Mouse (Mus musculus) testis, postnatal 10 days (tissue): ENCODE measurements around the gene Lrig1.
"Not testable (repeated sequence)": the region's sequence is repeated elsewhere in the genome, so short reads cannot be mapped to it uniquely, and the experiment has no call there.

Source experiments
- DNase-seq: peaks from one replicate; pipeline ENCODE4 v3.0.0; 2021; ENCODE audit warnings: low spot score

Gene Lrig1

DNA sequence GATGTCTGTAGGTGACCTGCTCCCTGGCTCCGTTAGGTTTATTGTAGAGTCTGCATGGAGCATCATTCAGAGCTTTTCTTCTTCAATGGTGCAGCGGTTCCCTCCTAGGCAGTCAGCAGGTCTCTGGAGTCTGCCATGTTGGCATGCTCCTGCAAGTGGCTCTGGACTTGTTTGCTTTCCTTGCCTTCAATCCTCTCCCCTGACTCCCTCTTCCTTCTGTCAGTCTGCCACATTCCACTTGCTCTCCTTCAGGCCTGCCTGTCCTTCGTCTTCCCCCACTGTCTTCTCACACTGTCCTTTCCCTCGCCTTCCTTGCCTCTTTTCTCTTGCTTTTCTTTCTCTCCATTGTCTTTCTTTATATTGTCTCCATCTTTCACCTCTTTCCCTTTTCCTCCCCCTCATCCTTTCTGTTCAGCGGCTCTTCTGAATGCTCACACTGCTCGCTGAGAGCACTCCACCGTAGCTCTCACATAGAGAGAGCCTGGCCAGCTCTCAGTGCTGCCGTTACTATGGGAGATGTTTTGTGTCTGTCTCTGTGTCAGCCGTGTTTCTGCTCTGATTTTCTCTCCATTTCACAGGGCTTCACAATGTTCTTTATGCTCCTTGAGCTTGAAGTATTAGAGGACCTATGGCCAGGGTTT is 124.3 kb downstream of the Lrig1 start:
- no peak for DNase-seq

DNA sequence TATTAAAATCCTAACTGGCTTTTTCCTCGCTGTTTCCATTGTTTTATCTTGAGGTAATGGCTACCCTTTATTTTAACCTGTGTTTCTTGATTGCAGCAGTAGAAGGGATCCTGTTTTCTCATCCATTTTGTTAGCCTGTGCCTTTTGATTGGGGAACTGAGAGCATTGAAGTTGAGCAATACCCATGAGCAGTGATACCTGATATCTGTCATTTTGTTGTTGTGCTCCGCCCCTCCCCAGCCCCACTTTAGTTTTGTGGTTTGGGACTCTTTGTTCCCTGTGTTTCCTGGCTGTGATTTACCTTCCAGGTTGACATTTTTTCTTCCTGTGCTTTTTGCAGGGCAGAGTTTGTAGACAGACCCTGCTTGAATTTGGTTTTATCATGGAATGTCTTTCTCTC is 131.9 kb downstream of the Lrig1 start:
- no peak for DNase-seq

DNA sequence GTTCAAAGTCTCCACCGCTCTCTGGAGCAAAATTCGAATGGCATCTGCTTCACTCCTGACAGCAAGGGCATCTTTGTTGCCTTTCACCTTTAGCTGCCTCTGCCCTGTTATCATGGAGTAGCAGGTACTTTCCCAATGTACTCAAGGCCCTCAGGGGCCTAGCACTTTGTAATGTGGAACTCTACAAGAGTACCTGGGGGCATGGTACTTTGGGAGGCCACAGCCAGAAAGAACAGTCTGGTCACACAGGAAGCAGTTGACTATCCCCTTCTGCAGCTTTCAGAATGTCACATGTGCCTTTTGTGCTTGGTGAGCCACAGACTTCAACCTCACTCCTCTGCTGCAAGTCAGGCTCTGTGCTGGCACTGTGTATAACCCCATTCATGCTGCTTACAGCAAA is 134.2 kb downstream of the Lrig1 start:
- DNase-seq = no peak

DNA sequence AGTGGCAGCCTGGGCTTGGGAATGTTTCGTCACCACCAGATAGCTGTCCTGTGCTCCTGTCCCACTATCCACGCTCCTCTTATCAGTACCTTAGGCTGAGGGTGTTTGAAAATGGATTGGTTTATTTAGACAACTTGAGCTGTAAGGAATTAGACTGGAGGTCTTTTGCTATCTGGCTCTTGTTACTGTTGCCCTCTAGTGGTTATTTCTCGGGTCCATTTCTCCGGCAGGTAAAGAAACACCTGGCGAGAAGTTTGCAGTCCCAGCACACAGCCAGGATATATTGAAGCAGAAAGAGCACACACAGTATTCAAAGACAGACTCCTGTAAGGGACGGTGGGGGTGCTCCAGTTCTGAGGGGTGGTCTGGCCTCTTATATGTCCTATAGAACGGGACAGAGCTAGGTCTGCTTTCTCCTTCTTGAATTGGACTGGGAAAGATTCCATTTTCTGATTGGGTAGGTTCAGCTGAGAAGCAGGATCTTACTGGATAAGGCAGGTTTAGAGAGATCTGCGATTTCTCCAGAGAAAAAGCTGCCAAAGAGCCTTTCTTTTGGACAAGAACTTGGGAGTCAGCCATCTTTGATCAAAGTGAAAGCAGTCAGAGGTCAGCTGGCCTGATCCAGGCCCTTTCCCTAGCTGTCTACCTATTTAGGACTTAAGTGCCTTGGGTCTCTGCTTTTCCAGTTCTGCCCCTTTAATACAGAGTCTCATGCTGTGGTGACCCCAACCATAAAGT is 136.6 kb downstream of the Lrig1 start:
- DNase-seq = no peak

DNA sequence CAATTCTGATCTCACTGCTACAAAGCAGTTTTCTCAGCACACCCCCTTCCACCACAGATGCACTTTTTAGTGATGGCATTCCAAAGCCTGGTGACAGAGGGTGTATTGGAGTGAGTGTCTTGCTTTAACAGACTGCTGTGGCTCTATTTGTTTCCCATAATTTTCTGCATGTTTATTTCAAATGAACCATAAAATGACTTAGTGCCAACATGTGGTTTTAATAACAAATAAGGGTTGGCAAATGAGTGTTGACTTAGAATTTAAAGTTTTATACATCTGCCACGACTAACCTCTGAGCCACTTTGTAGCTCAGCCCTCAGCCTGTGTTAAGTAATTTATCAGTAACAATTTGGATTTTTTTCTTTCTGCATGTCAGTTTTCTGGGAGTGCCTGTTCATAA is 138.6 kb downstream of the Lrig1 start:
- DNase-seq = no peak

GRCm38 (mm10) chr6:94560896-94561295 is 139.1 kb downstream of the Lrig1 start:
- DNase-seq = no peak

GRCm38 (mm10) chr6:94558603-94559002 is 141.4 kb downstream of the Lrig1 start:
- DNase-seq = not testable (repeated sequence)
